Comparison of ENCODE assay signal across 20 mouse cellular contexts in genomic region chr13:54704890-54705289, GRCm38 (mm10). TPM values are rescaled to one million over a fixed set of nuclear protein-coding genes. Genes with fewer than 3 reads are reported as not detected.
DNase-seq lines count a peak whose midpoint lies in the region; ATAC-seq lines count a peak whose summit lies in the region.
"Had no signal": no experiment of that assay in that cellular context is flagged by ENCODE, and none has a peak within 500 bp of the region (broad histone marks: within the 10 kb centered on the region; RNA-seq: fewer than 3 reads in every experiment).

No protein-coding gene starts in this region.

- DNase-seq in large intestine, adult 2 months (ENCODE audit: low read depth, low spot score), result peak; percentile 62
- DNase-seq in yolk sac, embryonic 10.5 days (ENCODE audit: low spot score), result peak; percentile 70
- DNase-seq in spleen, adult 12 weeks (ENCODE audit: low spot score), result no peak
- no peak for DNase-seq in left cerebral cortex, adult 8-10 months (ENCODE audit: low spot score in 2 of 2)
- DNase-seq: adrenal gland, adult 2 months; adrenal gland, postnatal 10 days; adrenal gland, postnatal 25 days; cerebellum, adult 11 months; cerebellum, adult 18-20 months; cerebellum, adult 8-10 months; cerebellum, adult 9-11 months; cerebellum, postnatal 25 days had no signal

- peak overlapping the region; percentile 17; the same call in 1 of the 2 replicates for H3K4me2 ChIP-seq in intestine, embryonic 16.5 days (ENCODE audit: low read depth, low read length)
- H3K4me2 ChIP-seq: embryonic facial prominence, embryonic 12.5 days; forebrain, embryonic 13.5 days; forebrain, embryonic 15.5 days had no signal

- peak overlapping the region; percentile 74 for H3K27ac ChIP-seq in intestine, embryonic 16.5 days (ENCODE audit: low read length)
- H3K27ac ChIP-seq: embryonic facial prominence, embryonic 10.5 days; embryonic facial prominence, embryonic 12.5 days; forebrain, embryonic 13.5 days; forebrain, embryonic 15.5 days had no signal

- no peaks in the 10 kb centered on the region for H3K27me3 ChIP-seq in intestine, embryonic 16.5 days (replicated peaks; ENCODE audit: control insufficient read depth, insufficient read depth, low read length)
- H3K27me3 ChIP-seq: forebrain, embryonic 15.5 days had no signal

- peak; percentile 57 for ATAC-seq in intestine, embryonic 16.5 days
- ATAC-seq in frontal cortex, adult (ENCODE audit: low TSS enrichment), result no peak
- ATAC-seq: forebrain, embryonic 13.5 days; forebrain, embryonic 15.5 days had no signal

- no peak overlapping the region for H3K4me3 ChIP-seq in intestine, embryonic 16.5 days (ENCODE audit: low read length)
- H3K4me3 ChIP-seq: embryonic facial prominence, embryonic 10.5 days; embryonic facial prominence, embryonic 12.5 days; forebrain, embryonic 13.5 days; forebrain, embryonic 15.5 days had no signal

- no peaks in the 10 kb centered on the region for H3K36me3 ChIP-seq in intestine, embryonic 16.5 days (ENCODE audit: control insufficient read depth, insufficient read depth, low read length)
- H3K36me3 ChIP-seq: embryonic facial prominence, embryonic 10.5 days; embryonic facial prominence, embryonic 12.5 days; forebrain, embryonic 15.5 days had no signal

- no peak overlapping the region for H3K9ac ChIP-seq in intestine, embryonic 16.5 days (ENCODE audit: low read depth, low read length)
- H3K9ac ChIP-seq: embryonic facial prominence, embryonic 12.5 days; forebrain, embryonic 13.5 days; forebrain, embryonic 15.5 days had no signal

- WGBS in intestine, embryonic 16.5 days, result 34% methylated on average over 6 of the region's 6 CpGs
- WGBS in large intestine, adult 2 months, result 15% methylated on average over 6 of the region's 6 CpGs

- H3K4me1 ChIP-seq in intestine, embryonic 16.5 days (ENCODE audit: control insufficient read depth, insufficient read depth, low read length), result peaks cover 29% of the 10 kb centered on the region
- H3K4me1 ChIP-seq: embryonic facial prominence, embryonic 10.5 days; embryonic facial prominence, embryonic 12.5 days; forebrain, embryonic 13.5 days; forebrain, embryonic 15.5 days had no signal

- H3K9me3 ChIP-seq in intestine, embryonic 16.5 days (ENCODE audit: control insufficient read depth, low read length), result no peaks in the 10 kb centered on the region
- H3K9me3 ChIP-seq: embryonic facial prominence, embryonic 10.5 days; embryonic facial prominence, embryonic 12.5 days; forebrain, embryonic 13.5 days; forebrain, embryonic 15.5 days had no signal

RNA-seq across cellular contexts. Expression of gene Cdhr2, which starts 3.6 kb away (rescaled TPM):
- 64.2 and 94.9 TPM in 2 replicates for polyA plus RNA-seq in intestine, embryonic 16.5 days (2015; fragmentation: Nextera tagmentation; extraction: Ambion mirVana)
- polyA plus RNA-seq in large intestine, adult 2 months (2012; rRNA removed), result 378 and 639 TPM in 2 replicates
- under 1 TPM; 0.13 to 0.35 (median 0.25) TPM for total RNA-seq in left cerebral cortex, adult 8-10 months (2022)
- total RNA-seq: adrenal gland, postnatal 25 days; MEL had no signal
- polyA plus RNA-seq: adrenal gland, adult 2 months; forebrain, embryonic 11.5 days had no signal

RNA-seq across cellular contexts. Expression of gene Rnf44, which starts 11.2 kb away (rescaled TPM):
- polyA plus RNA-seq in intestine, embryonic 16.5 days (2015; fragmentation: Nextera tagmentation; extraction: Ambion mirVana), result 48.9 and 59.3 TPM in 2 replicates
- 91.2 and 122 TPM in 2 replicates for polyA plus RNA-seq in large intestine, adult 2 months (2012; rRNA removed)
- 100 to 1,000 TPM; 141 to 159 (median 144) TPM for total RNA-seq in left cerebral cortex, adult 8-10 months (2022)

RNA-seq across cellular contexts. Expression of gene Gprin1, which starts 44.8 kb away (rescaled TPM):
- polyA plus RNA-seq in intestine, embryonic 16.5 days (2015; fragmentation: Nextera tagmentation; extraction: Ambion mirVana), result 0.15 and 0.16 TPM in 2 replicates
- polyA plus RNA-seq in large intestine, adult 2 months (2012; rRNA removed), result 0.23 and 0.41 TPM in 2 replicates
- total RNA-seq in left cerebral cortex, adult 8-10 months (2022), result 100 to 1,000 TPM in 3 of 4 experiments, 10 to 100 TPM in 1; 99.2 to 121 (median 105) TPM
- total RNA-seq: MEL had no signal

Comparison
In these comparisons a context has a peak if more than half of its experiments do, and no peak if none do; other contexts are left out.
1. DNase-seq: peak in large intestine, adult 2 months (single experiment) and yolk sac, embryonic 10.5 days (single experiment); none in spleen, adult 12 weeks (single experiment) and left cerebral cortex, adult 8-10 months (0 of 2).